ENCODE assay signal across 28 mouse cellular contexts in the genomic region with DNA sequence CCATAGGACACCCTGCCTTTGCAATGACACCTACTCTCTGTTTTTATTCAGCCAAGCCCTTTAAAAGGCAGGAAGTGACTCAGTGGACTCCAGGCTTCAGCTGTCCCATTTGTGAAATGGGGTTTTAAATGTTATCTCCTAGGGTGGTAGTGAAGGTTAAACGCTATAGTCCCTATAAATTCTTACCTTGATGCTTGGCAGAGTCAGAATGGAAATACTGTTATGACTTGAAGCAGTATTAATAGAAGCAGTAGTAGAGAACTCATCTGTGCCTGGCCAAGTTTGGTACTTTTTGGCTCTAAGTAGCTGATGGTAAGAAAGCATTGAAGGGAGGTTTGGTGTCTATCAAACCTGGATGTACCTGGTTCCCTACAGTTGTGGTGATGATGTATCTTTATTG. TPM values are rescaled to one million over a fixed set of nuclear protein-coding genes. Genes with fewer than 3 reads are reported as not detected.
DNase-seq lines count a peak whose midpoint lies in the region; ATAC-seq and TF ChIP-seq lines count a peak whose summit lies in the region.
"Had no signal": no experiment of that assay in that cellular context is flagged by ENCODE, and none has a peak within 500 bp of the region (broad histone marks: within the 10 kb centered on the region; RNA-seq: fewer than 3 reads in every experiment).

No protein-coding gene starts in this region.

- no peak for TF ChIP-seq CTCF in C2C12 (IDR thresholded peaks at IDR 0.05; ENCODE audit: control insufficient read depth, insufficient read depth, insufficient read length)

- H3K27ac ChIP-seq in hindbrain, embryonic 13.5 days: 0 out of 2 replicates have a peak overlapping the region, but pooled peaks have one; percentile 75
- no peak overlapping the region for H3K27ac ChIP-seq in hindbrain, embryonic 16.5 days (ENCODE audit: low read depth, low read length)
- peak overlapping the region; percentile 64; the same call in 1 of the 2 replicates for H3K27ac ChIP-seq in neural tube, embryonic 13.5 days (replicated peaks)
- H3K27ac ChIP-seq in neural tube, embryonic 15.5 days (replicated peaks): no peak overlapping the region
- H3K27ac ChIP-seq: embryonic facial prominence, embryonic 13.5 days; embryonic facial prominence, embryonic 15.5 days; forebrain, embryonic 10.5 days; forebrain, embryonic 12.5 days had no signal

- WGBS in hindbrain, embryonic 13.5 days: 90% methylated on average over 1 of the region's 1 CpGs
- WGBS in hindbrain, embryonic 16.5 days: 86% methylated on average over 1 of the region's 1 CpGs
- WGBS in neural tube, embryonic 13.5 days: 77% methylated on average over 1 of the region's 1 CpGs
- WGBS in neural tube, embryonic 15.5 days: 79% methylated on average over 1 of the region's 1 CpGs

- DNase-seq in adrenal gland, adult 8-10 months: no peak
- no peak for DNase-seq in ovary, postnatal 10 days (ENCODE audit: low spot score)
- DNase-seq: adrenal gland, postnatal 10 days; adrenal gland, postnatal 25 days; B cell, adult 2 months; cerebellum, adult 11 months; cerebellum, adult 18-20 months; cerebellum, adult 8-10 months; cerebellum, adult 9-11 months; cerebellum, postnatal 14 days; cerebellum, postnatal 36 days; embryo, embryonic 11 days had no signal

- H3K9me3 ChIP-seq in hindbrain, embryonic 13.5 days: no peaks in the 10 kb centered on the region
- no peaks in the 10 kb centered on the region for H3K9me3 ChIP-seq in hindbrain, embryonic 16.5 days (ENCODE audit: control insufficient read depth, low read length)
- H3K9me3 ChIP-seq in neural tube, embryonic 13.5 days: no peaks in the 10 kb centered on the region
- H3K9me3 ChIP-seq in neural tube, embryonic 15.5 days (replicated peaks): no peaks in the 10 kb centered on the region
- H3K9me3 ChIP-seq: embryonic facial prominence, embryonic 13.5 days; embryonic facial prominence, embryonic 15.5 days; forebrain, embryonic 10.5 days; forebrain, embryonic 12.5 days; G1E had no signal

- peaks cover 5% of the 10 kb centered on the region; the same call in 1 of the 2 replicates for H3K36me3 ChIP-seq in hindbrain, embryonic 13.5 days
- H3K36me3 ChIP-seq in hindbrain, embryonic 16.5 days (ENCODE audit: control insufficient read depth, insufficient read depth, low read length): no peaks in the 10 kb centered on the region
- H3K36me3 ChIP-seq in neural tube, embryonic 13.5 days: peaks cover 23% of the 10 kb centered on the region; the same call in 1 of the 2 replicates
- H3K36me3 ChIP-seq in neural tube, embryonic 15.5 days: no peaks in the 10 kb centered on the region
- H3K36me3 ChIP-seq in C2C12 (ENCODE audit: control insufficient read depth, insufficient read depth): peaks cover 39% of the 10 kb centered on the region
- H3K36me3 ChIP-seq: embryonic facial prominence, embryonic 15.5 days; forebrain, embryonic 10.5 days; forebrain, embryonic 12.5 days; G1E had no signal

- H3K4me1 ChIP-seq in hindbrain, embryonic 13.5 days (replicated peaks): peaks cover 50% of the 10 kb centered on the region
- peaks cover 10% of the 10 kb centered on the region; the same call in 1 of the 2 replicates for H3K4me1 ChIP-seq in hindbrain, embryonic 16.5 days (ENCODE audit: control insufficient read depth, insufficient read depth, low read depth, low read length)
- peaks cover 52% of the 10 kb centered on the region for H3K4me1 ChIP-seq in neural tube, embryonic 13.5 days (replicated peaks)
- peaks cover 41% of the 10 kb centered on the region for H3K4me1 ChIP-seq in neural tube, embryonic 15.5 days
- H3K4me1 ChIP-seq: embryonic facial prominence, embryonic 13.5 days; embryonic facial prominence, embryonic 15.5 days had no signal

- no peak overlapping the region for H3K9ac ChIP-seq in hindbrain, embryonic 13.5 days
- no peak overlapping the region for H3K9ac ChIP-seq in hindbrain, embryonic 16.5 days (ENCODE audit: low read depth, low read length)
- no peak overlapping the region for H3K9ac ChIP-seq in neural tube, embryonic 13.5 days
- H3K9ac ChIP-seq in neural tube, embryonic 15.5 days (replicated peaks): no peak overlapping the region
- H3K9ac ChIP-seq: embryonic facial prominence, embryonic 13.5 days; embryonic facial prominence, embryonic 15.5 days; forebrain, embryonic 12.5 days had no signal

- no peak overlapping the region for H3ac ChIP-seq in C2C12 (ENCODE audit: control insufficient read depth, insufficient read length, low read depth)

- H3K79me3 ChIP-seq in C2C12 (ENCODE audit: low read depth): no peaks in the 10 kb centered on the region

- no peak for ATAC-seq in hindbrain, embryonic 13.5 days (ENCODE audit: low FRiP score)
- ATAC-seq in hindbrain, embryonic 16.5 days: no peak
- no peak for ATAC-seq in neural tube, embryonic 13.5 days (ENCODE audit: low read depth)
- no peak for ATAC-seq in neural tube, embryonic 15.5 days (ENCODE audit: low FRiP score)
- ATAC-seq: activated CD4-positive, CD25-positive, alpha-beta regulatory T cell, adult 4 months; forebrain, embryonic 14.5 days; forebrain, embryonic 16.5 days; Patski had no signal

- no peak overlapping the region for H3K4me3 ChIP-seq in hindbrain, embryonic 13.5 days
- H3K4me3 ChIP-seq in hindbrain, embryonic 16.5 days (ENCODE audit: low read length): no peak overlapping the region
- H3K4me3 ChIP-seq in neural tube, embryonic 13.5 days: no peak overlapping the region
- no peak overlapping the region for H3K4me3 ChIP-seq in neural tube, embryonic 15.5 days (replicated peaks)
- H3K4me3 ChIP-seq in C2C12 (ENCODE audit: insufficient read depth, poor library complexity, severe bottlenecking): no peak overlapping the region
- H3K4me3 ChIP-seq: embryonic facial prominence, embryonic 13.5 days; embryonic facial prominence, embryonic 15.5 days; erythroblast, embryonic 14.5 days; forebrain, embryonic 10.5 days; forebrain, embryonic 12.5 days had no signal

- no peak overlapping the region for H3K4me2 ChIP-seq in hindbrain, embryonic 13.5 days
- H3K4me2 ChIP-seq in hindbrain, embryonic 16.5 days (ENCODE audit: low read length): no peak overlapping the region
- no peak overlapping the region for H3K4me2 ChIP-seq in neural tube, embryonic 13.5 days
- H3K4me2 ChIP-seq in neural tube, embryonic 15.5 days: no peak overlapping the region
- H3K4me2 ChIP-seq: embryonic facial prominence, embryonic 13.5 days; embryonic facial prominence, embryonic 15.5 days; forebrain, embryonic 12.5 days had no signal

- no peaks in the 10 kb centered on the region for H3K27me3 ChIP-seq in hindbrain, embryonic 13.5 days
- H3K27me3 ChIP-seq in hindbrain, embryonic 16.5 days (replicated peaks; ENCODE audit: control insufficient read depth, insufficient read depth, low read length): no peaks in the 10 kb centered on the region
- no peaks in the 10 kb centered on the region for H3K27me3 ChIP-seq in neural tube, embryonic 13.5 days
- no peaks in the 10 kb centered on the region for H3K27me3 ChIP-seq in neural tube, embryonic 15.5 days (replicated peaks)
- no peaks in the 10 kb centered on the region for H3K27me3 ChIP-seq in C2C12 (ENCODE audit: control insufficient read depth, insufficient read depth, insufficient read length)
- H3K27me3 ChIP-seq: embryonic facial prominence, embryonic 13.5 days; embryonic facial prominence, embryonic 15.5 days; Patski had no signal

- no peaks in the 10 kb centered on the region for H3K79me2 ChIP-seq in C2C12 (ENCODE audit: control insufficient read depth, insufficient read depth)

TF ChIP-seq in C2C12, 6 proteins besides CTCF, POLR2A, EP300 and RAD21:
- TF ChIP-seq MAX (IDR thresholded peaks at IDR 0.05) (no peak), MYOD1 (IDR thresholded peaks at IDR 0.05; ENCODE audit: control insufficient read depth, insufficient read length, low read depth) (peak; percentile 12), MYOG (IDR thresholded peaks at IDR 0.05; ENCODE audit: control insufficient read depth, extremely low read depth, insufficient read length) (no peak), FOSL1 (IDR thresholded peaks at IDR 0.05; ENCODE audit: insufficient read depth, low read length, poor library complexity, severe bottlenecking) (no peak), CEBPB (IDR thresholded peaks at IDR 0.05; ENCODE audit: low read depth) (no peak)
TF ChIP-seq in C2C12: peak in this region for 1.

RNA-seq across cellular contexts. Expression of a gene that starts 19.1 kb away (rescaled TPM):
- polyA plus RNA-seq in hindbrain, embryonic 13.5 days (2015; fragmentation: Nextera tagmentation; extraction: Ambion mirVana): 135 and 159 TPM in 2 replicates
- 106 and 111 TPM in 2 replicates for polyA plus RNA-seq in hindbrain, embryonic 16.5 days (2015; fragmentation: Nextera tagmentation; extraction: Ambion mirVana)
- 182 and 184 TPM in 2 replicates for polyA plus RNA-seq in neural tube, embryonic 13.5 days (2015; fragmentation: Nextera tagmentation; extraction: Ambion mirVana)
- 157 and 168 TPM in 2 replicates for polyA plus RNA-seq in neural tube, embryonic 15.5 days (2015; fragmentation: Nextera tagmentation; extraction: Ambion mirVana)
- polyA plus RNA-seq in C2C12 (2012; fragmentation: generic; extraction: Trizol): 4.3 TPM
- total RNA-seq in adrenal gland, adult 8-10 months (2022): 10 to 100 TPM; 14.1 to 32.8 (median 23.1) TPM
- total RNA-seq: common myeloid progenitor, adult 5-6 weeks had no signal
- polyA plus RNA-seq: erythroblast, embryonic 14.5 days; G1E had no signal

Comparison
In these comparisons a context has a peak if more than half of its experiments do, and no peak if none do; other contexts are left out.
1. H3K27ac ChIP-seq: peak in hindbrain, embryonic 13.5 days (single experiment) and neural tube, embryonic 13.5 days (single experiment); none in hindbrain, embryonic 16.5 days (single experiment) and neural tube, embryonic 15.5 days (single experiment).
2. RNA of a gene that starts 19.1 kb away (polyA plus RNA-seq): 182 to 184 TPM in neural tube, embryonic 13.5 days, 157 to 168 TPM in neural tube, embryonic 15.5 days, 135 to 159 TPM in hindbrain, embryonic 13.5 days and 106 to 111 TPM in hindbrain, embryonic 16.5 days; 4.3 TPM in C2C12 (single experiment); every median in the first group is over 10 times any median in the second.